Mouse (Mus musculus): Measurements from ENCODE around the gene Hpse. TPM values are rescaled to one million over a fixed set of nuclear protein-coding genes. Genes with fewer than 3 reads are reported as not detected.

Gene Hpse
- total RNA-seq, 2 experiments from 2014 or later, result 1.9 to 2.4 TPM

- no peak for DNase-seq (ENCODE audit: extremely low spot score in 1 of 2, low spot score in 2 of 2)
- no peak overlapping the region for H3K27ac ChIP-seq
Measured at GRCm38 (mm10) chr5:100651486-100651885, 68.0 kb downstream of the Hpse start.

GRCm38 (mm10) chr5:100650969-100651368 is 68.5 kb downstream of the Hpse start:
- no peak overlapping the region for H3K27ac ChIP-seq
- no peak for TF ChIP-seq CTCF (IDR thresholded peaks at IDR 0.05)
- DNase-seq (ENCODE audit: extremely low spot score in 1 of 2, low spot score in 2 of 2), result no peak
- intact Hi-C loops (cut with DNase I), result no loop called here
- H3K4me3 ChIP-seq, result no peak overlapping the region

More at GRCm38 (mm10) chr5:100651486-100651885, 68.0 kb downstream of the Hpse start:
- intact Hi-C loops (cut with DNase I), result no loop called here
- H3K4me3 ChIP-seq, result no peak overlapping the region
- no peak for TF ChIP-seq CTCF (IDR thresholded peaks at IDR 0.05)

- DNase-seq (ENCODE audit: extremely low spot score in 1 of 2, low spot score in 2 of 2), result no peak
- no peak for TF ChIP-seq CTCF (IDR thresholded peaks at IDR 0.05)
- intact Hi-C loops (cut with DNase I), result no loop called here
Measured at GRCm38 (mm10) chr5:100648546-100648945, 71.0 kb downstream of the Hpse start.

GRCm38 (mm10) chr5:100648046-100648445 is 71.5 kb downstream of the Hpse start:
- no peak overlapping the region for H3K4me3 ChIP-seq
- intact Hi-C loops (cut with DNase I), result no loop called here
- H3K27ac ChIP-seq, result no peak overlapping the region
- no peak for TF ChIP-seq CTCF (IDR thresholded peaks at IDR 0.05)
- DNase-seq (ENCODE audit: extremely low spot score in 1 of 2, low spot score in 2 of 2), result no peak

More at GRCm38 (mm10) chr5:100648546-100648945, 71.0 kb downstream of the Hpse start:
- Histone ChIP-seq H3K27ac (no peak overlapping the region), H3K4me3 (no peak overlapping the region)

- intact Hi-C loops (cut with DNase I), result no loop called here
- DNase-seq (ENCODE audit: extremely low spot score in 1 of 2, low spot score in 2 of 2), result no peak
- Histone ChIP-seq H3K4me3 (no peak overlapping the region), H3K27ac (no peak overlapping the region)
- TF ChIP-seq CTCF (IDR thresholded peaks at IDR 0.05), result no peak
Measured at GRCm38 (mm10) chr5:100646558-100646957, 73.0 kb downstream of the Hpse start.

GRCm38 (mm10) chr5:100643991-100644535 is 75.5 kb downstream of the Hpse start:
- TF ChIP-seq CTCF (IDR thresholded peaks at IDR 0.05), result no peak
- intact Hi-C loops (cut with DNase I), result no loop called here
- H3K27ac ChIP-seq, result no peak overlapping the region
- H3K4me3 ChIP-seq, result no peak overlapping the region
- DNase-seq (ENCODE audit: extremely low spot score in 1 of 2, low spot score in 2 of 2), result no peak

- TF ChIP-seq CTCF (IDR thresholded peaks at IDR 0.05), result no peak
- no peak overlapping the region for H3K4me3 ChIP-seq
- intact Hi-C loops (cut with DNase I), result no loop called here
- DNase-seq (ENCODE audit: extremely low spot score in 1 of 2, low spot score in 2 of 2), result peak in 1 of 2 experiments; percentile 37
- no peak overlapping the region for H3K27ac ChIP-seq
Measured at GRCm38 (mm10) chr5:100643253-100643990, 76.1 kb downstream of the Hpse start.

GRCm38 (mm10) chr5:100642316-100642715 is 77.2 kb downstream of the Hpse start:
- no peak overlapping the region for H3K27ac ChIP-seq
- intact Hi-C loops (cut with DNase I), result no loop called here
- TF ChIP-seq CTCF (IDR thresholded peaks at IDR 0.05), result no peak
- no peak for DNase-seq (ENCODE audit: extremely low spot score in 1 of 2, low spot score in 2 of 2)
- H3K4me3 ChIP-seq, result no peak overlapping the region

- TF ChIP-seq CTCF (IDR thresholded peaks at IDR 0.05), result no peak
- Histone ChIP-seq H3K4me3 (no peak overlapping the region), H3K27ac (no peak overlapping the region)
- intact Hi-C loops (cut with DNase I), result no loop called here
- no peak for DNase-seq (ENCODE audit: extremely low spot score in 1 of 2, low spot score in 2 of 2)
Measured at GRCm38 (mm10) chr5:100638483-100638882, 81.0 kb downstream of the Hpse start.

- no peak for TF ChIP-seq CTCF (IDR thresholded peaks at IDR 0.05)
- no peak for DNase-seq (ENCODE audit: extremely low spot score in 1 of 2, low spot score in 2 of 2)
- Histone ChIP-seq H3K4me3 (no peak overlapping the region), H3K27ac (no peak overlapping the region)
- intact Hi-C loops (cut with DNase I), result no loop called here
Measured at GRCm38 (mm10) chr5:100636794-100637544, 82.5 kb downstream of the Hpse start.

GRCm38 (mm10) chr5:100635908-100636307 is 83.6 kb downstream of the Hpse start:
- DNase-seq (ENCODE audit: extremely low spot score in 1 of 2, low spot score in 2 of 2), result no peak
- intact Hi-C loops (cut with DNase I), result no loop called here
- Histone ChIP-seq H3K27ac (no peak overlapping the region), H3K4me3 (no peak overlapping the region)
- no peak for TF ChIP-seq CTCF (IDR thresholded peaks at IDR 0.05)

- intact Hi-C loops (cut with DNase I), result no loop called here
- no peak for TF ChIP-seq CTCF (IDR thresholded peaks at IDR 0.05)
Measured at GRCm38 (mm10) chr5:100634885-100635478, 84.5 kb downstream of the Hpse start.

More at GRCm38 (mm10) chr5:100634885-100635478, 84.5 kb downstream of the Hpse start:
- H3K27ac ChIP-seq, result no peak overlapping the region
- DNase-seq (ENCODE audit: extremely low spot score in 1 of 2, low spot score in 2 of 2), result no peak
- H3K4me3 ChIP-seq, result no peak overlapping the region

Data from left cerebral cortex, adult 2 months (tissue).